Mouse (Mus musculus): Measurements from ENCODE around the gene Teddm2. TPM values are rescaled to one million over a fixed set of nuclear protein-coding genes. Genes with fewer than 3 reads are reported as not detected.
"Not testable (repeated sequence)": the region's sequence is repeated elsewhere in the genome, so short reads cannot be mapped to it uniquely, and the experiment has no call there.

The Teddm2 gene
- polyA plus RNA-seq, 1 experiment from 2014 or later: 0.46 TPM

DNA sequence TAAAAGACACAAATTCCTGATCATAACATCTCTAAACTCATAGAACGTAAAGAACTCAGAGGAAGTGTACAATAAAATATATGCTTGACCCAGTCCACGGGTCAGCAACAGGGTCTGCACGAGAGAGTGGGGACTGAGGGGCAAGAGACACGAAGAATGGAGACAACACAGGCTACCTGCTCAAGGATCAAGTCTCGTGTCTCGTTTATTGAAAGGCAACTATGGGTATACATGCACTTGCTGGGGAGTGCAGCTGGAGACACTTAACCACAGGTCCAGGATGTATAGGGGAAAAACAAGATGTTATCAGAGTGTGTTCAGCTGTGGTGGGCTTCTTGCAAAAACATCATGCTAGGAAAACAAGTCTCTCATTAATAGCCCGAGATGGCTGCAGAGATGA is 47.3 kb downstream of the Teddm2 start:
- ATAC-seq (ENCODE audit: low FRiP score, low read depth); H3K27me3 ChIP-seq; H3K4me1 ChIP-seq; H3K36me3 ChIP-seq; H3K9ac ChIP-seq; H3K27ac ChIP-seq; H3K4me2 ChIP-seq (replicated peaks); H3K9me3 ChIP-seq; H3K4me3 ChIP-seq: not testable (repeated sequence)
- 77% methylated on average over 7 of the region's 7 CpGs for WGBS

DNA sequence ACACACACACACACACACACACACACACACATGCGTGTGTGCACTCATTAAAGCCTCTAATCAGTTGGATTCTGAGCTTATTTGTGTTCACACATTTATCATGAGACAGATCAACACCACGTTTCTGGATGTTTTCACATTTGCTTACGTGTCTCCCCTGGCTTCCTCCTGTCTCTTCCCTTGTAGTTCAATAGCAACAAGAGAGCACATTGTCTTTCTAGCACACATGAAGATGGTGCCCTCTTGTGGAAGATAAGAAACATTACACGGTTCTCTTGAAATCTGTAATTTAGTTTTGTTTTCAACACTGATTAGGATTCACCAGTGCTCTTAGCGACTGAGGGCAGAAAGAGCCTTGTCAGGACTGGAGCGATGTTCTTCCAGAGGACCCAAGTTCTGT is 53.2 kb downstream of the Teddm2 start:
- H3K4me2 ChIP-seq (replicated peaks): no peak overlapping the region
- H3K4me3 ChIP-seq: no peak overlapping the region
- no peak overlapping the region for H3K27ac ChIP-seq
- WGBS: 29% methylated on average over 6 of the region's 6 CpGs
- H3K9ac ChIP-seq: no peak overlapping the region
- no peaks in the 10 kb centered on the region for H3K36me3 ChIP-seq
- ATAC-seq (ENCODE audit: low FRiP score, low read depth): no peak
- H3K27me3 ChIP-seq: no peaks in the 10 kb centered on the region
- H3K9me3 ChIP-seq: no peaks in the 10 kb centered on the region
- no peaks in the 10 kb centered on the region; the same call in 1 of the 2 replicates for H3K4me1 ChIP-seq

DNA sequence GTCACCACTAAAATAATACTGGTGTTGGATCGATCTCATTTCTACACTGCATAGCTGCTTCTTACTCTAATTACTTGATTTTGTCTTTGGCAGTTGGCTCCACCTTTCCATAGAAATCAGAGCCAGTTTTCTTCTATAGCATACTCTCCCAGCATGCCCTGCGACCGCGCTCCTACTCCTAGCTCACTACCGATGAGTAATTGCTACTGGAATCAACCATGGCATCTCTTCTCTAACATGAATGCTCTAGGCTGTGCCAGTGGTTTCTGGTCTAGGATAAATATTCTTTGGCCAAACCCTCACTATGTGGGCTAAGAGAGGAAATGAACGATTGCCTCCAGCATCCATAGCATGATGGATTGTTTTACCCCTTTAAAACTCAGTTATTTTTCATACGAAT is 53.6 kb downstream of the Teddm2 start:
- no peaks in the 10 kb centered on the region for H3K27me3 ChIP-seq
- no peak overlapping the region for H3K4me2 ChIP-seq (replicated peaks)
- H3K27ac ChIP-seq: no peak overlapping the region
- H3K4me3 ChIP-seq: no peak overlapping the region
- 87% methylated on average over 7 of the region's 7 CpGs for WGBS
- H3K9me3 ChIP-seq: no peaks in the 10 kb centered on the region
- no peaks in the 10 kb centered on the region for H3K36me3 ChIP-seq
- ATAC-seq (ENCODE audit: low FRiP score, low read depth): no peak
- H3K4me1 ChIP-seq: no peaks in the 10 kb centered on the region; the same call in 1 of the 2 replicates
- no peak overlapping the region for H3K9ac ChIP-seq

DNA sequence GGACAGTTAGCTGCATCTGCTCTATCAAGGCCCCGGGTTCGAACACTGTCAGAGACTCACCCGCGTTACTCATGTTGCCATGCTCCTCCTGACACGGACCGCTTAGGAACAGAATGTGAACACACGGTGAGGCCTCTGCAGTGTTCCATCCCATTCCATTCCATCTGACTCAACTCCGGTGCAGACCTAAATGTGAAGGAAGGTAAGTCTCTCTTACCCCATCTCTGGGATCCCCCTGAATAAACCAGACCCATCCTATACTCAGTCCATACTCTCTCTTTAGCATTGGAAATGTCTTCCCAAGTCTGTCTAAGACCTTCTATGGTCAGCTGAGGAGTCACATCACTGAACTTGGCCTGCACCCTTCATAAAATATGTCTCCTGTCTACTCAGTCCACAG is 56.0 kb downstream of the Teddm2 start, which contains the start of gene Rgsl1:
Gene Rgsl1, minus strand, starts transcription at position 101 of the 400 bp plus-strand sequence.
- no peaks in the 10 kb centered on the region for H3K9me3 ChIP-seq
- no peaks in the 10 kb centered on the region for H3K36me3 ChIP-seq
- no peak within 1 kb of the TSS for H3K4me3 ChIP-seq
- WGBS: 95% methylated on average over 8 of the region's 8 CpGs
- H3K9ac ChIP-seq: no peak within 1 kb of the TSS
- no peaks in the 10 kb centered on the region for H3K4me1 ChIP-seq
- H3K27ac ChIP-seq: no peak within 1 kb of the TSS
- no peaks in the 10 kb centered on the region for H3K27me3 ChIP-seq
- no peak for ATAC-seq (ENCODE audit: low FRiP score, low read depth)
- H3K4me2 ChIP-seq (replicated peaks): no peak within 1 kb of the TSS

DNA sequence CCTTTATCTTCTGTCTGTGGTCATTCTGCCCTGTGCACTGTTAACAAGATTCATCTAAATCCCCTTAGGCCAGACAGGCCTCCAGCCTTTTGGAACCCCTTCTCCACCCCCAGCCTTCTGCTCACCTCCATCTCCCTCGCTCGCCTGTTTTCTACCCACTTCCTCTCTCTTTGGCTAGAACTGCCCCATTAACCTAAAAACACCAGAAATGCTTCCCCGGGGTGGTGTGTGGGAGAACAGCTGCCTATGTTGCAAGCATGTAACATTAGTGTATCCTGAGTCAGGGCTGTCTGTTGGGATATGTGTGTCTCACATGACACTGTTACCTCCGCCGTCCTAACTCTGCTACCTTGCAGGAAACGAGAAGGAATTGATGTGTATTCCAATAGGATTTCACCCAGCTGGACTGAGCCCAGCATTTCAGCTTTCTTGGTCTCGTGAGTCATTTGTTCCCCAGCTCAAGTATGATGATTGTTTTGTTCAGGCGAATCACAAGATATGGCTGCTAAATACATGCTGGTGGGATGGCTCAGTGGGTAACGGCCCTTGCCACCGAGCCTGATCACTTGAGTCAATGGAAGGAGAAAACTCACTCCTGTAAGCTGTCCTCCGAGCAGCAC is 57.8 kb downstream of the Teddm2 start:
- H3K4me3 ChIP-seq: no peak overlapping the region
- no peak overlapping the region for H3K9ac ChIP-seq
- H3K27ac ChIP-seq: no peak overlapping the region
- no peaks in the 10 kb centered on the region for H3K27me3 ChIP-seq
- WGBS: 86% methylated on average over 11 of the region's 11 CpGs
- no peaks in the 10 kb centered on the region for H3K4me1 ChIP-seq
- no peaks in the 10 kb centered on the region for H3K36me3 ChIP-seq
- ATAC-seq (ENCODE audit: low FRiP score, low read depth): no peak
- H3K4me2 ChIP-seq (replicated peaks): no peak overlapping the region
- no peaks in the 10 kb centered on the region for H3K9me3 ChIP-seq

DNA sequence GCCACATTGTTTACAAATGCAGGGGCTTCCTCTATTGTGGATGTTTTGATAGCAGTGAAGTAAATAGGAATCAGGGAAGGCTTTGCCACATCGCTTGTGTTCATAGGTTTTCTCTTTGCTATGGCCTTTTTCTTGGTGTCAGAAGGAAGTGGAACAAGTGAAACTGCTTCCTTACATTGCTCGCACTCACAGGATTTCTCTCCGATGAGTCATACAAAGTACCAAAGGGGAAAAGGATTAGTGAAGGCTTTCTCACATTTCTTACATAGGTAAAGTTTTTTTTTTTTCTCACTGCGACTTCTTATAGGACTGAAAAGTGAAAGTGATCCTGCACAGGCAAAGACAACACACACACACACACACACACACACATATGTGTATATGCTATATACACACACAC is 64.0 kb downstream of the Teddm2 start:
- ATAC-seq (ENCODE audit: low FRiP score, low read depth): no peak
- H3K27ac ChIP-seq: no peak overlapping the region
- no peaks in the 10 kb centered on the region for H3K4me1 ChIP-seq
- no peaks in the 10 kb centered on the region for H3K27me3 ChIP-seq
- 75% methylated on average over 4 of the region's 4 CpGs for WGBS
- H3K9me3 ChIP-seq: no peaks in the 10 kb centered on the region
- H3K4me2 ChIP-seq (replicated peaks): no peak overlapping the region
- no peaks in the 10 kb centered on the region for H3K36me3 ChIP-seq
- H3K9ac ChIP-seq: no peak overlapping the region
- no peak overlapping the region for H3K4me3 ChIP-seq

DNA sequence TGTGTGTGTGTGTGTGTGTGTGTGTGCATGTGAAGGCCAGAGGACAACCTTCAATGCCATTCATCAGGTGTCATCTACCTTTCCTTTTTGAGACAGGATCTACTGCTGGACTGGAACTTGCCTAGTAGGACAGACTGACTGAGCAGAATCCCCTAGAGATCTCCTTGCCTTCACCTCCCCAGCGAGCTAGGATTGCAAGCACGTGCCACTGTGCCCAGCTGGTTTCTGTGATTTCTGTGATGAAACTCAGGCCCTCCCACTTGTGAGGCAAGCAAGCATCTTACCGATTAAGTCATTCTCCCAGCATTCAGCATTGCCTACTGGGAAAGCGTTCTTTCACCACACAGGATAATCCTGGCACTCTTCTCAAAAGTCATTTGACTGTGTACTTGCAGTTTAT is 69.3 kb downstream of the Teddm2 start:
- H3K27me3 ChIP-seq: no peaks in the 10 kb centered on the region
- no peak for ATAC-seq (ENCODE audit: low FRiP score, low read depth)
- H3K4me1 ChIP-seq: no peaks in the 10 kb centered on the region
- no peak overlapping the region for H3K9ac ChIP-seq
- no peaks in the 10 kb centered on the region for H3K9me3 ChIP-seq
- WGBS: 76% methylated on average over 4 of the region's 4 CpGs
- no peaks in the 10 kb centered on the region for H3K36me3 ChIP-seq
- H3K4me3 ChIP-seq: no peak overlapping the region
- H3K27ac ChIP-seq: no peak overlapping the region
- no peak overlapping the region for H3K4me2 ChIP-seq (replicated peaks)

DNA sequence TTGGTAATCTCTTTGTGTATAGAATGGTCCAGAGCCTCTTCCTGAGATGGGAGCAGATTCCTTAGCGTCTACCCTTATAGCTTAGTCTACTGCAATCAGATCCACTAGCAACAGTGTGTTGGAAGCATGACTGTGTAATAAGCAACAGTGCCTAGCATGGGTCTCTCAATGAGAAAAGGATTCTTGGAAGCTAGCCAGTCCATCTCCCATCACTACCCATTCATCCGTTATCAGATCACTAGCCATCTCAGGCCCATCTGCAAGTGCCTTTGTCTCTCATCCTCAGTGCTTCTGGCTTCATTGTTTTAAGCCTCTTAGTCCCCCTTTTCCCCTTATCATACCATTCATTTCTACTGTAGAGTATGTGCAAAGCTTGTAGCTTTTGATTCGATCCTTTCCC is 79.8 kb downstream of the Teddm2 start:
- no peaks in the 10 kb centered on the region for H3K4me1 ChIP-seq
- no peaks in the 10 kb centered on the region for H3K9me3 ChIP-seq
- H3K4me2 ChIP-seq (replicated peaks): no peak overlapping the region
- H3K27me3 ChIP-seq: 0 out of 2 replicates have a peak, but pooled peaks cover 3% of the 10 kb centered on the region
- no peak for ATAC-seq (ENCODE audit: low FRiP score, low read depth)
- no peak overlapping the region for H3K4me3 ChIP-seq
- H3K27ac ChIP-seq: no peak overlapping the region
- WGBS: 89% methylated on average over 3 of the region's 3 CpGs
- no peak overlapping the region for H3K9ac ChIP-seq
- H3K36me3 ChIP-seq: no peaks in the 10 kb centered on the region

DNA sequence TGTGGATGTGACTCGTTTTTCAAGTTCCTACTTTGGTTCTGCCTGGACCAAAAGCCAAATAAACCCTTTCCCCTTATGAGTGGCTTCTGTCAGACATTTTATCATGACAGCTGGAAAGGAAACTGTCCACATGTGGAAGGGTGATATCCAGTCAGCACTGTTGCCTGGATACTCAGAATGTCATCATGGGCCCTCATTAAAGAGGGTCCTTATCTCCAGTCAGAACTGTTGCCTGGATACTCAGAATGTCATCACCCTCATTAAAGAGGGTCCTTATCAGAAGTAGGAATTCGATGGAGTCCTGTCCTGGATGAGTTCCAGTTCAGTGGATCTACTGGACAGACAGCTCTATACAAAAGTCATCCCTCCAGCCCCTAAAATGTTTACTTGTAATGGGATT is 85.8 kb downstream of the Teddm2 start:
- no peak overlapping the region for H3K9ac ChIP-seq
- H3K4me2 ChIP-seq (replicated peaks): no peak overlapping the region
- 58% methylated on average over 2 of the region's 2 CpGs for WGBS
- no peaks in the 10 kb centered on the region for H3K9me3 ChIP-seq
- H3K27ac ChIP-seq: no peak overlapping the region
- 0 out of 2 replicates have a peak, but pooled peaks cover 3% of the 10 kb centered on the region for H3K27me3 ChIP-seq
- no peaks in the 10 kb centered on the region for H3K36me3 ChIP-seq
- no peak overlapping the region for H3K4me3 ChIP-seq
- H3K4me1 ChIP-seq: no peaks in the 10 kb centered on the region
- no peak for ATAC-seq (ENCODE audit: low FRiP score, low read depth)

DNA sequence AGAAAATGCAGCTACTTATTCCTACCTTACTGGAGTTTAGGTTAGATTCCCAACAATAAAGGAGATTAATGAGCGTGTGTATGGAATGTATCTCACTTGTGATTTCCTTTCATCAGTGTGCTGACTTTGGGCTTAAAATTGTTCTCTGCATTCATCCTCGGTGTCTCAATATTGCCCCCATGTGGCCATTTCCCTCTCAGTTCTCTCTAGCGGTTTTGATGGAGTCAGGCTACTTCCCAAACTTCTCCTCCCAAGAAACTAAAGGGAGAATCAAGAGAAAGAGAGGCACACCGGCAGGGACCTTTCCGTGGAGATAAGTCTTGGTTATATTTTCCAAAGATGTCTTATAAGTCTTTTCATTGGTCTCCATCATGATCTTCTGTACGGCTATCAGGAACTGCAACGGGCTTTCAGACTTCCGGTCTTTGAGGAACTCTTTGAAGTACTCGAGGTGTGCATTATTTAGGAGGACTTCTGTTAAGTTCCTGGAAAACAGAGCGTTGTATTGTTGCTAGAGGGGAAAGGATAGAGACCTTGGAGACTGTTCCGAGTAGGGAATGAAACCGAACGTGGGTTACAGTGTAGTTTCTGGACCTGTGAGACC is 92.5 kb downstream of the Teddm2 start:
- WGBS: 52% methylated on average over 13 of the region's 13 CpGs
- Histone ChIP-seq H3K27me3 (no peaks in the 10 kb centered on the region), H3K9ac (no peak overlapping the region), H3K4me3 (no peak overlapping the region), H3K9me3 (no peaks in the 10 kb centered on the region), H3K4me2 (replicated peaks) (no peak overlapping the region), H3K36me3 (no peaks in the 10 kb centered on the region), H3K4me1 (no peaks in the 10 kb centered on the region), H3K27ac (no peak overlapping the region)
- no peak for ATAC-seq (ENCODE audit: low FRiP score, low read depth)

DNA sequence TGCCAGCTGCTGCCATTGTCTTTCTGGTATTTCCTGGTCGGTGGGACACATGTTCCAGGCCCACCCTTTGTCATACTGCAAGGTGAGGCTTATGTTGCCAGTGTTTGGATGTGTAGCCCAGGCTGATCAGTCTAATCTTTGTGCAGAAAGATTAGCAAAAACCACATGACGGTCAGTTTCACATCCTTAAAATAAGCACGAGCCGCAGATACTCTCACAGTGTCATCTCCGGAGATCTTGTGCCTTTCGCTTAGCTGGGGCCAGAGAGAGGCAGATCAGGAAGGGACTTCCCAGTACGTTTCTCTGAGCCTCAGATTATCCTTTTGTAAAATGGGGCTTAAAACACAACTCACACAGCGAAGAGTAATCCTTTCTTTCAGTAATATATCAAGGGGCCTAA is 96.5 kb downstream of the Teddm2 start:
- ATAC-seq (ENCODE audit: low FRiP score, low read depth): no peak
- H3K4me3 ChIP-seq: no peak overlapping the region
- no peaks in the 10 kb centered on the region for H3K4me1 ChIP-seq
- no peak overlapping the region for H3K9ac ChIP-seq
- H3K27ac ChIP-seq: no peak overlapping the region
- H3K36me3 ChIP-seq: no peaks in the 10 kb centered on the region
- H3K27me3 ChIP-seq: no peaks in the 10 kb centered on the region
- no peaks in the 10 kb centered on the region for H3K9me3 ChIP-seq
- H3K4me2 ChIP-seq (replicated peaks): no peak overlapping the region
- WGBS: 81% methylated on average over 8 of the region's 8 CpGs

DNA sequence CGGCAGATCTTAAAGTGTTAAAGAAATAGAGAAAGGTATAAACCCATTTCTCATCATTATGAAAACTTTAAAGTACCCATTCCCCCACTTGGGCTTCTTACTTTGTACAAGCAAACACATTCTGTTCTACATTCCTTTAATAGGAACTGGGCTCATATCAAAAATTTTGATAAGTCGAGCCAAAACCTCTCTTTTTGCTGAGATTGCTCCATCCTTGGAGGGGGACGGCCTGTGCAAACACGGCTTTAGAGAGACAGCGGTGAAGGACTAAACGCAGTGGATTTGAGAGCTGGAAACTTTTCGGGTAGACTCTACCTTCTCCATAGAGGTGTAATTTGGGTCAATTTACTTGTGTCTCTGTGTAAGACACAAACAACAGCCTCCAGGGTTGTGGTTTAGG is 97.3 kb downstream of the Teddm2 start:
- Histone ChIP-seq H3K9ac (no peak overlapping the region), H3K36me3 (no peaks in the 10 kb centered on the region), H3K4me3 (no peak overlapping the region), H3K27ac (no peak overlapping the region), H3K4me1 (no peaks in the 10 kb centered on the region), H3K9me3 (no peaks in the 10 kb centered on the region), H3K27me3 (no peaks in the 10 kb centered on the region), H3K4me2 (replicated peaks) (no peak overlapping the region)
- WGBS: 84% methylated on average over 7 of the region's 7 CpGs
- no peak for ATAC-seq (ENCODE audit: low FRiP score, low read depth)
